Mouse (Mus musculus) intestine, embryonic 16.5 days (tissue): ENCODE measurements around the gene Tead3. TPM values are rescaled to one million over a fixed set of nuclear protein-coding genes. Genes with fewer than 3 reads are reported as not detected.
"Not testable (repeated sequence)": the region's sequence is repeated elsewhere in the genome, so short reads cannot be mapped to it uniquely, and the experiment has no call there.

Source experiments
- ATAC-seq: fragments of 200-750 bp; cut with Nextera tagmentation; 2 replicates; pipeline ENCODE4 v1.8.0; 2017; ENCODE audit warnings: moderate TSS enrichment, moderate library complexity
- H3K27ac ChIP-seq: fragments of 300-500 bp; sonication (generic); 2 replicates; pipeline ENCODE4 v1.5.1; 2014; ENCODE audit warnings: mild to moderate bottlenecking, low read length
- H3K27me3 ChIP-seq: fragments of 300-500 bp; sonication (generic); replicated peaks from 2 replicates; pipeline ENCODE4 v1.6.1; 2014; ENCODE audit warnings: low read length, control low read depth, mixed read lengths; ENCODE audit not compliant: control insufficient read depth, insufficient read depth
- H3K36me3 ChIP-seq: fragments of 300-500 bp; sonication (generic); 2 replicates; pipeline ENCODE4 v1.6.1; 2014; ENCODE audit warnings: low read length, control low read depth; ENCODE audit not compliant: control insufficient read depth, insufficient read depth
- H3K4me1 ChIP-seq: fragments of 300-500 bp; sonication (generic); 2 replicates; pipeline ENCODE4 v1.6.1; 2014; ENCODE audit warnings: low read length, control low read depth, mixed read lengths; ENCODE audit not compliant: control insufficient read depth, insufficient read depth
- H3K4me2 ChIP-seq: fragments of 300-500 bp; sonication (generic); 2 replicates; pipeline ENCODE4 v1.6.1; 2014; ENCODE audit warnings: low read depth, low read length, control low read depth
- H3K4me3 ChIP-seq: fragments of 300-500 bp; sonication (generic); 2 replicates; pipeline ENCODE4 v1.5.1; 2014; ENCODE audit warnings: mild to moderate bottlenecking, low read length
- H3K9ac ChIP-seq: fragments of 300-500 bp; sonication (generic); 2 replicates; pipeline ENCODE4 v1.6.1; 2014; ENCODE audit warnings: low read depth, low read length
- H3K9me3 ChIP-seq: fragments of 300-500 bp; sonication (generic); 2 replicates; pipeline ENCODE4 v1.6.1; 2016; ENCODE audit warnings: low read length, control low read depth; ENCODE audit not compliant: control insufficient read depth
- WGBS: fragments of 180-500 bp; shearing (Covaris S2); extraction: QIAGEN DNeasy Blood & Tissue Kit; methylation state at CpG from one replicate; pipeline ENCODE4 v1.1.7; 2014; 5-methylcytosine and 5-hydroxymethylcytosine counted together
- polyA plus RNA-seq: library from polyadenylated mRNA; unstranded; fragments of >200 nt; fragmentation: Nextera tagmentation; extraction: Ambion mirVana; gene quantifications from 2 replicates; pipeline ENCODE4 v1.2.1, GENCODE M21; 2015

Gene Tead3
- polyA plus RNA-seq, 1 experiment from 2014 or later: 9.3 TPM

DNA sequence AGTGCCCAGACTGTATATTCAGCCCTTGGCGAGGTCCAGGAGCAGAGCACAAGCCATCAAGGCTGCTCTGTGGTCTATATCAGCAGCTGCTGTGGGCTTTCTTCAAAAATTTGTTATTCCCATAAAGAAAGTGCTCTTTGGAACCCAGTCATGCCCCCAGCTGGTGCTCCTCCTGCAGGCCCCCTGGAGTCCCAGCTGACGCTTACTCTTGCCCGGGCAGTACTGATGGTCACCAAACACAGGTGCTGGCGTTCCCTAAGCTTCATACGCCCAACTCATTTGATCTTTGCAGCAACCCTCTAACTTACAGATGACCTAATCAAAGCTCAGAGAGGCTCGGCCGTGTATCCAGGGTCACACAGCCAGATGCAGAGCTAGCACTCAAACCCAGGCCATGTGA is 13.1 kb downstream of the Tead3 start:
- 86% methylated on average over 7 of the region's 7 CpGs for WGBS
- Histone ChIP-seq H3K27ac (no peak overlapping the region), H3K4me3 (no peak overlapping the region), H3K4me1 (peaks cover 61% of the 10 kb centered on the region), H3K9me3 (no peaks in the 10 kb centered on the region), H3K9ac (no peak overlapping the region), H3K27me3 (no peaks in the 10 kb centered on the region), H3K4me2 (no peak overlapping the region), H3K36me3 (peaks cover 26% of the 10 kb centered on the region; the same call in 1 of the 2 replicates)
- no peak for ATAC-seq

DNA sequence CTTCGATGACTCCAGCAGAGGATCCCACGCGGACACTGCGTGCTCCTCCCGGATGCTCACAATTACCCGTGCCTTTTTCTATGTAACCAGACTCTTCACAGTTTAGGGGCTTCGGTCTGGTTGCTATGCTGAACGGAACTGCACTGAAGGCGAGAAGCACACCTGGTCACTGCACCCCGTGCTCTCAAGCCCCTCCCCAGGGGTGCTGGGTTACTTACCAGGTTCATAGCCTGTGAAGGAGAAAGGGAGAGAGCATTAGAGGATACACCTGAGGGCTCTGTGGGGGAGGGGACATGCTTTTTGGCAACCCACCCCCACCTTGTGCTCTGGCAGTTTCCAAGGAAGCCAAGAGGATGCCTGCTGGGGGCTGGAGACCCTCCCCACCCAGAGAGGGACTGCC is 15.3 kb downstream of the Tead3 start:
- peaks cover 31% of the 10 kb centered on the region; the same call in 1 of the 2 replicates for H3K36me3 ChIP-seq
- WGBS: 81% methylated on average over 10 of the region's 10 CpGs
- H3K4me2 ChIP-seq: no peak overlapping the region
- H3K4me1 ChIP-seq: peaks cover 52% of the 10 kb centered on the region
- no peak overlapping the region for H3K9ac ChIP-seq
- no peaks in the 10 kb centered on the region for H3K27me3 ChIP-seq
- H3K9me3 ChIP-seq: no peaks in the 10 kb centered on the region
- H3K27ac ChIP-seq: no peak overlapping the region
- no peak for ATAC-seq
- H3K4me3 ChIP-seq: no peak overlapping the region

DNA sequence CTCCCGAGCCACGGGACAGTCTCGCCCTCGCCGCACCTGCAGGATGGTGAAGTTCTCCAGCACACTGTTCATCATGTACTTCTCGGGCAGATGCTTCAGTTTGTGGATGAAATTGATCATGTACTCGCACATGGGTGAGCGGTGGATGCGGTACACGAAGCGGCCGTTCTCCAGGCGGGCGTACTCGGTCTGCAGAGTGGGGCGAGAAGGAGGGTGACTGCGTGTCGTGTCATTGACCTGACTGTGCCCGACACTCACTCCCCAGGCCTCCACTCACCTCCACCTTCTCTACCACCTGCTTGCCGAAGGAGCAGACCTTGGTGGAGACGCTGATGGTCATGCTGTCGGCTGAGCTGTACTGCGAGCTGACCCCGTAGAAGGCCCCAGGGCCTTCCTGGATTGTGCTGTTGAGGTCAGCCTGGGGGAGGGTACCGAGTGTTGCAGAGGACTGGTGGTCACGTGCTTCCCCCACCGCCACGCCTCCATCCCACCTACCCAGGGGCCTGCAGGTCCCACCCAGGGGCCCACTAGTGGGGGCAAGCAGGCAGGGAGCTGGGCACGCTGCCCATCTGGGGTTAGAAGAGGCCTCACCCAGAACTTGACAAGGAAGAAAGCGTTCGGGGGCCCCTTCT is 17.6 kb downstream of the Tead3 start:
- no peaks in the 10 kb centered on the region for H3K27me3 ChIP-seq
- H3K36me3 ChIP-seq: peaks cover 18% of the 10 kb centered on the region; the same call in 1 of the 2 replicates
- peaks cover 40% of the 10 kb centered on the region for H3K4me1 ChIP-seq
- H3K4me3 ChIP-seq: no peak overlapping the region
- peak overlapping the region; percentile 40 for H3K9ac ChIP-seq
- H3K27ac ChIP-seq: peak overlapping the region; percentile 35
- H3K4me2 ChIP-seq: no peak overlapping the region
- WGBS: 43% methylated on average over 31 of the region's 31 CpGs
- ATAC-seq: 0 out of 2 replicates have a peak, but pooled peaks have one; percentile 6
- no peaks in the 10 kb centered on the region for H3K9me3 ChIP-seq

DNA sequence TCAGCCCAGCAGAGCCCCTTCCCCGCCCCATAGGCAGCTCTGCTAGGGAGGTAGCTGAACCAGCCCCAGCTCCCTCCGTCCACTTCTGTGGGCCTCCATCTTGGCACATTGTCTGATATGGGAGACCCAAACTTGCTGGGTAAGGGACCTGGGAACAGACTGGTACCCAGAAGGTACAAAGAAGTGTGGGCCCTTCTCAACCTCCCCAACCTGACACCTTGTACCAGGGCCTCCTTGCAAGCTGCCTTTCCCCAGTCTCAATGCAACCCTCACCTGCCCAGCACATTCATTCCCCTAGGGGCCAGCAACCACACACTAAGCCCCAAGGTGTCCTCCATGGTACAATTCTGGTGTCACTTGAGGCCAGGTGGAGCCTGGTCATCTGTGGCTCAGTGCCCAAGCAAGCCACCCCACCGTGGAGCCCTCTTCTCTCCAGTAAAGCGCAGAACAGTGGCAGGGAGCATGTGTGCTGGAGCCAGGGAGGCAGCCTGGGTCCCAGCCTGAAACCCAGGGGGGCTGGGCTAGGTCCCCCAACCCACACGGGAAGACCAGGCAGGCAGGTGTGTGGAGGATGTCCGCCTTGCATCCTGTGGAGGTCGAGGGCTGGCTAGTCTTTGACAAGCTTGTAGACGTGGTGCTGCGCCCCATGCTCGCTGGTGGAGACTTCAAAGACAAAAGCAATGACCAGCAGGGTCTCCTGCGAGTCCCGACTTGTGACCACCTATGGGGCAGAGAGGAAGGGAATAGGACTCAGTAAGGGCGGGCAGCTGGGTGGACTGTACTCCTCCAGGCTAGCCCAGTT is 18.3 kb downstream of the Tead3 start:
- Histone ChIP-seq H3K36me3 (peaks cover 18% of the 10 kb centered on the region; the same call in 1 of the 2 replicates), H3K27me3 (no peaks in the 10 kb centered on the region), H3K4me1 (peaks cover 46% of the 10 kb centered on the region), H3K9me3 (no peaks in the 10 kb centered on the region), H3K4me2 (no peak overlapping the region), H3K9ac (peak overlapping the region; percentile 40; the same call in 1 of the 2 replicates), H3K27ac (peak overlapping the region; percentile 35), H3K4me3 (no peak overlapping the region)
- WGBS: 50% methylated on average over 13 of the region's 13 CpGs
- no peak for ATAC-seq

DNA sequence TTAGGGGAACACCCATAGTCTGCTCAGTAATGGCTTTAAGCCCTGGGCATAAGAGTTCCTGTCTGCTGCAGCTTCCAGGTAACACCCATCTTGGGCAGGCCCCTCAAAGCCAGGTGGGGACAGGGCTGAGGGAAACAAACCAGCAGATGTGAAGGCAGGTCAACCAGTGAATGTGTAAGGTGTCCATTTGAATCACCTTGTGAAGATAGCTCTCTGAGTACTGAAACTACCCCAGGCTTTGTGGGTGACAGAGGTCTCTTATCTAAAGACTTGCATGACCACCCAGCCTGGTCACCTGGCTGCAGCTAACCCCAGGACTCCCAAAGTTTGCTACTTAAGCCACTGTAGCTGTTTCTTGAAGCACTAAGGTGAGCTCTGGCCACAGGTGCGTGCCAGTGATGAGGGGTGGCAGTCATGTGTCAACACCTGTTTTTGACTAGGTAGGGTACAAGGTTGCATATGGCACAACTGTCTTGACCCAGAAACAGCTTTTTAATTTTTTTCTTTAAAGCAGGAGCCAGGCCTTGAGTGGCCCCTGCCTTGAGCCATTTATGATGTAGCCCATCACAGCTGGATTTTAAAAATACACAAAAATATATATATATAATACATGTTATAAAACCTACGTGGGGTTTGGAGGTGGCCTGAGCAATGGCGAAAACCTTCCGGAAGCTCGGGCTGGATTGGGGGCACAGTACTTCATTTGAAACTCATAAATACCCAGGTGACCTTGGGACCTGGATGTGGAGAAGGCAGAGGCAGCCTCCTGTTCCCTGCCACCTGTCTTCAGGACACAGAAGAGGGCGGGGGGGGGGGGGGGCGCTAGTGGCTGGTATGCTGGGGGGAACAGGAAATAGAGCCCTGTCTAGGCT is 19.1 kb downstream of the Tead3 start:
- no peak overlapping the region for H3K4me3 ChIP-seq
- no peak for ATAC-seq
- no peaks in the 10 kb centered on the region for H3K27me3 ChIP-seq
- H3K9ac ChIP-seq: peak overlapping the region; percentile 1; the same call in 1 of the 2 replicates
- no peaks in the 10 kb centered on the region for H3K9me3 ChIP-seq
- peaks cover 51% of the 10 kb centered on the region for H3K4me1 ChIP-seq
- whole genome bisulfite sequencing: 27% methylated on average over 7 of the region's 7 CpGs
- peaks cover 18% of the 10 kb centered on the region; the same call in 1 of the 2 replicates for H3K36me3 ChIP-seq
- H3K27ac ChIP-seq: peak overlapping the region; percentile 41
- no peak overlapping the region for H3K4me2 ChIP-seq

DNA sequence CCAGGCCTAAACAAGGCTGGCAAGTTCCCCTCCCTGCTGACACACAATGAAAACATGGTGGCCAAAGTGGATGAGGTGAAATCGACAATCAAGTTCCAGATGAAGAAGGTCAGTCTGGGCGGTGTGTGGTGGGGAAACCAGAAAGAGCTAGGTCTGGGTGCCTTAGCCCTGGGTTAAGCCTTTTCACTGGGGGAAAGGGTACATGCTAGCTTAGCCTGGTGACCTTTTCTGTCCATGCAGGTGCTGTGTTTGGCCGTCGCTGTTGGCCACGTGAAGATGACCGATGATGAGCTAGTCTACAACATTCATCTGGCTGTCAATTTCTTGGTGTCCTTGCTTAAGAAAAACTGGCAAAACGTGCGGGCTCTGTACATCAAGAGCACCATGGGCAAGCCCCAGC is 20.0 kb downstream of the Tead3 start:
- H3K27me3 ChIP-seq, H3K9me3 ChIP-seq, ATAC-seq, H3K27ac ChIP-seq: not testable (repeated sequence)
- H3K4me3 ChIP-seq: peak overlapping the region; percentile 27
- WGBS: 43% methylated on average over 7 of the region's 8 CpGs
- H3K9ac ChIP-seq: 0 out of 2 replicates have a peak overlapping the region, but pooled peaks have one; percentile 1
- H3K36me3 ChIP-seq: peaks cover 18% of the 10 kb centered on the region; the same call in 1 of the 2 replicates
- H3K4me1 ChIP-seq: peaks cover 51% of the 10 kb centered on the region
- peak overlapping the region; percentile 56; the same call in 1 of the 2 replicates for H3K4me2 ChIP-seq

DNA sequence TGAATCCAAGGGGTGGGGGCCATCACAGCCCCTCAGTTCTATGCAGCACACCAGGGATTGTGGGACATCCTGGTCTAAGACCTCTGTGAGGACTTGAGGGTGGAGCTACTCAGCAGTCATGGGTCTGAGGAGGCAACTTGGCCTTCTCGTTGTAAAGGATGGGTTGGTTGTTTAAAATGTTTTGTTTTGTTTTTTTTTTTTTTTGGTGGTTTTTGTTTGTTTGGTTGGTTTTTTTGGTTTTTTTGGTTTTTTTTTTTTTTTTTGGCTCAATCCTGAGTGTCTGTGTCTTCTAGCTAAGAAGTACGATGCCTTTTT is 20.4 kb downstream of the Tead3 start:
- peak overlapping the region; percentile 97 for H3K27ac ChIP-seq
- 38% methylated on average over 2 of the region's 2 CpGs for WGBS

DNA sequence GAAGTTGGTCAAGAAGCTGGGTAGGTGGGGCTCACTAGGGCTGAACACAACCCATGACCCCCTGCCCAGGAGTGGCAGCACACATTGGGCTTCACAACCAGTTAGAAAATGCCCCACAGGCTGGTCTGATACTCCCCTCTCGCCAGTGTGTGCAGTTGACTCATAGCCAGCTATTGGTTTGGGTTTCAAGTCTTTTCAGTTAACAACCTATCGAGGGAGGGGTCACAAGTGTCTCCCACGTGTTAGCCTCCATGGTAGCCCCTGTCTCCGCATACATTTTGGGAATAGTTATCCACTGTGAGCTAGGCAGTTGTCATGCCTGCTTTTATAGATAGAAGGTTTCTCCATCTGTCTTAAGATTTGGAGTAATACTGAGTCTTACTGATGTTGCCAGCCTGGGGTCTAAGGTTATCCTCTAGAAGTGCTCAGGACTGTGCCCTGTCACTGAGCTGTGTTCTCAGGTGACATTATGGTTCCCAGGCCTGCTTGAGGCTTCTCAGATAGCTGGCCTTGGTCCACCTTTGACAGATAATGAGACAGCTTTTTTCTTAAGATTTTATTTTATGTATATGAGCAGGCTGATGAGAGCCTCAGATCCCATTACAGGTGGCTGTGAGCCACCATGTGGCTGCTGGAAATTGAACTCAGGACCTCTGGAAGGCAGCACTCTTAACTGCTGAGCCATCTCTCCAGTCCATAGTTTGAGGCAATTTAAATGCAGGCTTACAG is 20.9 kb downstream of the Tead3 start:
- Histone ChIP-seq H3K4me1 (peaks cover 51% of the 10 kb centered on the region), H3K27me3 (no peaks in the 10 kb centered on the region), H3K27ac (peak overlapping the region; percentile 97), H3K9me3 (no peaks in the 10 kb centered on the region), H3K36me3 (peaks cover 15% of the 10 kb centered on the region; the same call in 1 of the 2 replicates), H3K4me3 (peak overlapping the region; percentile 98), H3K4me2 (peak overlapping the region; percentile 56), H3K9ac (peak overlapping the region; percentile 99)
- ATAC-seq: no peak
- WGBS: 8% methylated on average over 4 of the region's 4 CpGs

More for the DNA sequence above, 20.4 kb downstream of the Tead3 start:
- peaks cover 18% of the 10 kb centered on the region; the same call in 1 of the 2 replicates for H3K36me3 ChIP-seq
- peak overlapping the region; percentile 56 for H3K4me2 ChIP-seq
- H3K9ac ChIP-seq: peak overlapping the region; percentile 99
- no peaks in the 10 kb centered on the region for H3K27me3 ChIP-seq
- H3K4me3 ChIP-seq: peak overlapping the region; percentile 98
- no peak for ATAC-seq
- H3K9me3 ChIP-seq: no peaks in the 10 kb centered on the region
- peaks cover 51% of the 10 kb centered on the region for H3K4me1 ChIP-seq
